Mouse (Mus musculus): ENCODE measurements at regions not wholly inside any gene's neighbourhood (a gene's known extent, or its start where the extent isn't known, plus 50 kb on each side); places are given as distances from the start of the nearest gene placed in this dataset.

GRCm38 (mm10) chr16:7638955-7639755, 785.8 kb downstream of the Tmem114 start:
- Histone ChIP-seq H3K27me3 (ENCODE audit: control insufficient read depth, insufficient read depth, insufficient read length) (no peaks in the 10 kb centered on the region), H3ac (ENCODE audit: control insufficient read depth, insufficient read length) (no peak overlapping the region), H3K4me3 (no peak overlapping the region), H3K36me3 (ENCODE audit: control insufficient read depth, insufficient read depth) (no peaks in the 10 kb centered on the region), H3K79me2 (ENCODE audit: control insufficient read depth, insufficient read depth) (no peaks in the 10 kb centered on the region), H3K4me2 (ENCODE audit: low read depth) (no peak overlapping the region)
- no peak for TF ChIP-seq MYOD1 (IDR thresholded peaks at IDR 0.05; ENCODE audit: control insufficient read depth in 1 of 3, insufficient read length in 2 of 3, low read depth in 2 of 3)

DNA sequence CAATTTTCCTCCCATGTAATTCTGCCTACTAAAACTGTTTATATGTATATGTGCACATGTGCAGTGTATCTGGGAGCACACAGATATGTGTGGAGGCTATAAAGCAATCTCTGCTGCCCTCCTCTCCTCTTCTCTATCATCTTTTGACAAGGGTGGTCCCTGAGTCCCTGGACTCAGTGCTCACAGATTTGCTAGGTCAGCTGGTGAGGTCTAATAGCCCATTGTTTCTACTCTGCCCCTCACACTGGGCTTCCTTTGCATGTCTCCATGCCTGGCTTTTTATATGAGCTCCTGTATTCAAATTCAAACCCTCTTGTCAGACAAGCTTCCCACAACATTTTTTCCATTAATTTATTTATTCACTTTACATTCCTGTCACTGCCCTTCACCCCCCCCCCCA, 786.9 kb downstream of the Tmem114 start:
- H3ac ChIP-seq (ENCODE audit: control insufficient read depth, insufficient read length) = no peak overlapping the region
- no peak for TF ChIP-seq REST (IDR thresholded peaks at IDR 0.05; ENCODE audit: insufficient read depth, insufficient read length)
- no peak for TF ChIP-seq CEBPB (IDR thresholded peaks at IDR 0.05; ENCODE audit: insufficient read depth, poor library complexity, severe bottlenecking)
- no peak for TF ChIP-seq MYOD1 (IDR thresholded peaks at IDR 0.05; ENCODE audit: control insufficient read depth in 1 of 3, insufficient read length in 2 of 3, low read depth in 2 of 3)
- no peak for TF ChIP-seq SRF (IDR thresholded peaks at IDR 0.05; ENCODE audit: control insufficient read depth, insufficient read length, low read depth)
- TF ChIP-seq MAX (IDR thresholded peaks at IDR 0.05; ENCODE audit: low read depth) = no peak
- no peak for TF ChIP-seq TCF12 (IDR thresholded peaks at IDR 0.05; ENCODE audit: insufficient read depth, poor library complexity, severe bottlenecking)
- TF ChIP-seq POLR2AphosphoS2 (IDR thresholded peaks at IDR 0.05; ENCODE audit: insufficient read length, low read depth) = no peak
- no peak for TF ChIP-seq USF1 (IDR thresholded peaks at IDR 0.05; ENCODE audit: low read depth)
- no peak for TF ChIP-seq POLR2A (IDR thresholded peaks at IDR 0.05; ENCODE audit: insufficient read length, low read depth)
- TF ChIP-seq MYOG (IDR thresholded peaks at IDR 0.05; ENCODE audit: control insufficient read depth in 1 of 3, insufficient read depth in 1 of 3, insufficient read length in 2 of 3, low read depth in 2 of 3) = no peak
- TF ChIP-seq TCF3 (IDR thresholded peaks at IDR 0.05; ENCODE audit: insufficient read length, low read depth) = no peak
- no peak for TF ChIP-seq E2F4 (IDR thresholded peaks at IDR 0.05; ENCODE audit: insufficient read depth)
- no peaks in the 10 kb centered on the region for H3K27me3 ChIP-seq (ENCODE audit: control insufficient read depth, insufficient read depth, insufficient read length)
- H3K36me3 ChIP-seq (ENCODE audit: control insufficient read depth, insufficient read depth) = no peaks in the 10 kb centered on the region
- H3K79me2 ChIP-seq (ENCODE audit: control insufficient read depth, insufficient read depth) = no peaks in the 10 kb centered on the region
- H3K4me3 ChIP-seq = no peak overlapping the region
- no peak overlapping the region for H3K4me2 ChIP-seq (ENCODE audit: low read depth)

GRCm38 (mm10) chr16:7637121-7637700, 787.7 kb downstream of the Tmem114 start:
- Histone ChIP-seq H3K27me3 (ENCODE audit: control insufficient read depth, insufficient read depth, insufficient read length) (no peaks in the 10 kb centered on the region), H3ac (ENCODE audit: control insufficient read depth, insufficient read length) (no peak overlapping the region), H3K79me2 (ENCODE audit: control insufficient read depth, insufficient read depth) (no peaks in the 10 kb centered on the region), H3K4me2 (ENCODE audit: low read depth) (no peak overlapping the region), H3K36me3 (ENCODE audit: control insufficient read depth, insufficient read depth) (no peaks in the 10 kb centered on the region), H3K4me3 (no peak overlapping the region)
- TF ChIP-seq MYOD1 (IDR thresholded peaks at IDR 0.05; ENCODE audit: control insufficient read depth in 1 of 3, insufficient read length in 2 of 3, low read depth in 2 of 3) = no peak
- TF ChIP-seq POLR2A (IDR thresholded peaks at IDR 0.05; ENCODE audit: insufficient read length, low read depth) = no peak
- TF ChIP-seq USF1 (IDR thresholded peaks at IDR 0.05; ENCODE audit: low read depth) = no peak
- TF ChIP-seq CEBPB (IDR thresholded peaks at IDR 0.05; ENCODE audit: insufficient read depth, poor library complexity, severe bottlenecking) = no peak
- no peak for TF ChIP-seq E2F4 (IDR thresholded peaks at IDR 0.05; ENCODE audit: insufficient read depth)
- TF ChIP-seq TCF3 (IDR thresholded peaks at IDR 0.05; ENCODE audit: insufficient read length, low read depth) = no peak
- no peak for TF ChIP-seq REST (IDR thresholded peaks at IDR 0.05; ENCODE audit: insufficient read depth, insufficient read length)
- no peak for TF ChIP-seq MYOG (IDR thresholded peaks at IDR 0.05; ENCODE audit: control insufficient read depth in 1 of 3, insufficient read depth in 1 of 3, insufficient read length in 2 of 3, low read depth in 2 of 3)
- no peak for TF ChIP-seq TCF12 (IDR thresholded peaks at IDR 0.05; ENCODE audit: insufficient read depth, poor library complexity, severe bottlenecking)
- no peak for TF ChIP-seq POLR2AphosphoS2 (IDR thresholded peaks at IDR 0.05; ENCODE audit: insufficient read length, low read depth)

DNA sequence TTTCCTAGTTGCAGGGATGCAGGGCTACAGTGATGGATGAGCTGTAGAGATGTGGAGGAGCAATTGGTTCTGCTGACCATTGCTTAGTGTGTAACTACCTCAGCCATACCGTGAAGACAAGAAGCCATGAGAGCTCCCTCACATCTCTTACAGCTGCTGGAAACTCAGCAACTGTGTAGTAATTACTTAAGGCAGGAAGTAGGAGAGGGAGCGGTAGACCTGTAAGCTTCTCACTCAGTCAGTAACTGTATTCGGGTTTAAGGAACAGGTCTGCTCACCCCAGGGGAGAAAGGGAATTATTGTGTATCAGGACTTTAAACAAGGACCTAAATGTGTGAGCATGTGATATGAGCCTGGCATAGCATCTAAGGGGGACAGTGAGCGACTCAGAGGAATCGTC, 788.6 kb downstream of the Tmem114 start:
- TF ChIP-seq MYOD1 (IDR thresholded peaks at IDR 0.05; ENCODE audit: control insufficient read depth in 1 of 3, insufficient read length in 2 of 3, low read depth in 2 of 3) (no peak), POLR2AphosphoS2 (IDR thresholded peaks at IDR 0.05; ENCODE audit: insufficient read length, low read depth) (no peak), MAX (IDR thresholded peaks at IDR 0.05; ENCODE audit: low read depth) (no peak), CEBPB (IDR thresholded peaks at IDR 0.05; ENCODE audit: insufficient read depth, poor library complexity, severe bottlenecking) (no peak), POLR2A (IDR thresholded peaks at IDR 0.05; ENCODE audit: insufficient read length, low read depth) (no peak), E2F4 (IDR thresholded peaks at IDR 0.05; ENCODE audit: insufficient read depth) (no peak), USF1 (IDR thresholded peaks at IDR 0.05; ENCODE audit: low read depth) (no peak), REST (IDR thresholded peaks at IDR 0.05; ENCODE audit: insufficient read depth, insufficient read length) (no peak), TCF12 (IDR thresholded peaks at IDR 0.05; ENCODE audit: insufficient read depth, poor library complexity, severe bottlenecking) (no peak), SRF (IDR thresholded peaks at IDR 0.05; ENCODE audit: control insufficient read depth, insufficient read length, low read depth) (no peak), MYOG (IDR thresholded peaks at IDR 0.05; ENCODE audit: control insufficient read depth in 1 of 3, insufficient read depth in 1 of 3, insufficient read length in 2 of 3, low read depth in 2 of 3) (no peak), TCF3 (IDR thresholded peaks at IDR 0.05; ENCODE audit: insufficient read length, low read depth) (no peak)
- no peak overlapping the region for H3ac ChIP-seq (ENCODE audit: control insufficient read depth, insufficient read length)
- H3K79me2 ChIP-seq (ENCODE audit: control insufficient read depth, insufficient read depth) = no peaks in the 10 kb centered on the region
- H3K4me2 ChIP-seq (ENCODE audit: low read depth) = no peak overlapping the region
- no peaks in the 10 kb centered on the region for H3K36me3 ChIP-seq (ENCODE audit: control insufficient read depth, insufficient read depth)
- no peaks in the 10 kb centered on the region for H3K27me3 ChIP-seq (ENCODE audit: control insufficient read depth, insufficient read depth, insufficient read length)
- H3K4me3 ChIP-seq = no peak overlapping the region

Data from myocyte (in vitro differentiated cells).